Mouse (Mus musculus) testis, adult 2 months (tissue): ENCODE measurements around the gene Usp21.

Experiments used
- CTCF ChIP-seq: fragments of 200-500 bp; IDR thresholded peaks from 2 replicates; pipeline ENCODE4 v1.5.1; 2012; ENCODE audit warnings: low read depth, mild to moderate bottlenecking, inconsistent platforms, low read length, moderate library complexity; ENCODE audit not compliant: control insufficient read depth, insufficient read depth, insufficient replicate concordance
- POLR2A ChIP-seq: fragments of 200-500 bp; IDR thresholded peaks from 2 replicates; pipeline ENCODE4 v1.6.1; 2012; ENCODE audit warnings: low read depth, mild to moderate bottlenecking, inconsistent platforms, low read length, moderate library complexity; ENCODE audit not compliant: control insufficient read depth

DNA sequence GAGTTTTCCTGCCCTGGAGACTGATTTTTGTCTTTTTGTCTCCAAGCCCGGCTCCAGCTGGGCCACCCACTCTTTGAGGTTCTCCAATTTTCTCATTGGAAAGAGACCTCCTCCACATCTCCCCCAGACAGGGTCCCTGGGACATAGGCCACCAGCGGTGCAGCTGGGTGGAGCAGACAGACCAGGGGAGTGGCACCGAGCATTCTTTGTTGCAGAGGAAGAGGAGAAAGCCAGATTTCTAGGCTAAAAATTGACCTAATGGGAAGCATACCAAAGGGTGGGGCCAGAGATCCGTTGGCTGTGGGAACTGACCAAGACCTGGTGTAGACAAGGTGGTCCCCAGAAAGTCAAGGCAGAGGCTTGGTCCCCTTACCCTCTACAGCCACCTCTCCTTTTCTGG is 39.9 kb downstream of the Usp21 start:
- TF ChIP-seq CTCF (no peak), POLR2A (no peak)
